Mouse (Mus musculus) C2C12 (cell line): ENCODE data around the gene Ptprf. TPM values are rescaled to one million over a fixed set of nuclear protein-coding genes. Genes with fewer than 3 reads are reported as not detected.

ENCODE experiments used
- H3K27me3 ChIP-seq: one replicate; pipeline ENCODE4 v1.6.1; 2011; ENCODE audit not compliant: control insufficient read depth, insufficient read depth, insufficient read length
- H3K36me3 ChIP-seq: one replicate; pipeline ENCODE4 v1.6.1; 2011; ENCODE audit not compliant: control insufficient read depth, insufficient read depth
- H3K4me3 ChIP-seq: one replicate; pipeline ENCODE4 v1.5.1; 2011; ENCODE audit warnings: mild to moderate bottlenecking, control low read depth; ENCODE audit not compliant: poor library complexity, insufficient read depth, severe bottlenecking
- H3K79me2 ChIP-seq: one replicate; pipeline ENCODE4 v1.6.1; 2011; ENCODE audit not compliant: control insufficient read depth, insufficient read depth
- H3K79me3 ChIP-seq: one replicate; pipeline ENCODE4 v1.6.1; 2011; ENCODE audit warnings: low read depth, control low read depth
- H3ac ChIP-seq: one replicate; pipeline ENCODE3; 2011; ENCODE audit warnings: low read depth; ENCODE audit not compliant: control insufficient read depth, insufficient read length
- CEBPB ChIP-seq: IDR thresholded peaks from one replicate; pipeline ENCODE4 v1.6.1; 2011; ENCODE audit warnings: low read depth, mild to moderate bottlenecking, control low read depth, moderate library complexity
- CTCF ChIP-seq: IDR thresholded peaks from one replicate; pipeline ENCODE4 v1.5.1; 2011; ENCODE audit not compliant: control insufficient read depth, insufficient read depth, insufficient read length
- FOSL1 ChIP-seq: IDR thresholded peaks from one replicate; pipeline ENCODE4 v1.8.0; 2011; ENCODE audit warnings: mild to moderate bottlenecking, low read length; ENCODE audit not compliant: poor library complexity, insufficient read depth, severe bottlenecking
- MAX ChIP-seq: IDR thresholded peaks from one replicate; pipeline ENCODE4 v1.6.1; 2011; ENCODE audit warnings: mild to moderate bottlenecking, control low read depth
- MYOD1 ChIP-seq: IDR thresholded peaks from one replicate; pipeline ENCODE4 v1.6.1; 2011; ENCODE audit warnings: low read depth; ENCODE audit not compliant: control insufficient read depth, insufficient read length
- MYOG ChIP-seq: IDR thresholded peaks from one replicate; pipeline ENCODE4 v1.6.1; 2011; ENCODE audit not compliant: control insufficient read depth, insufficient read length; ENCODE audit errors: extremely low read depth
- USF1 ChIP-seq: IDR thresholded peaks from one replicate; pipeline ENCODE4 v1.6.1; 2011; ENCODE audit warnings: low read depth, mild to moderate bottlenecking, control low read depth, moderate library complexity
- polyA plus RNA-seq: library from polyadenylated mRNA; unstranded; fragments of >200 nt; fragmentation: generic; extraction: Trizol; gene quantifications from one replicate; pipeline ENCODE4 v1.2.1, GENCODE M21; 2012; ENCODE audit warnings: missing spikeins

The Ptprf gene
- polyA plus RNA-seq, 1 experiment = 1.6 TPM

- no peaks in the 10 kb centered on the region for H3K79me3 ChIP-seq
- H3ac ChIP-seq = no peak overlapping the region
- no peaks in the 10 kb centered on the region for H3K79me2 ChIP-seq
- no peaks in the 10 kb centered on the region for H3K27me3 ChIP-seq
- H3K4me3 ChIP-seq = no peak overlapping the region
- no peaks in the 10 kb centered on the region for H3K36me3 ChIP-seq
- TF ChIP-seq MYOD1 (no peak), FOSL1 (no peak), CTCF (no peak), MYOG (no peak)
Observed at GRCm38 (mm10) chr4:118243791-118244190, 47.4 kb downstream of the Ptprf start.

GRCm38 (mm10) chr4:118243298-118243697, 47.9 kb downstream of the Ptprf start:
- H3K79me3 ChIP-seq = no peaks in the 10 kb centered on the region
- H3K27me3 ChIP-seq = no peaks in the 10 kb centered on the region
- H3K36me3 ChIP-seq = no peaks in the 10 kb centered on the region
- TF ChIP-seq MYOG = no peak
- TF ChIP-seq USF1 = no peak
- TF ChIP-seq MYOD1 = no peak
- no peak for TF ChIP-seq CEBPB
- TF ChIP-seq FOSL1 = no peak
- no peak for TF ChIP-seq MAX
- no peak for TF ChIP-seq CTCF
- H3ac ChIP-seq = no peak overlapping the region
- H3K79me2 ChIP-seq = no peaks in the 10 kb centered on the region
- H3K4me3 ChIP-seq = no peak overlapping the region

GRCm38 (mm10) chr4:118239960-118240689, 51.1 kb downstream of the Ptprf start:
- no peak overlapping the region for H3K4me3 ChIP-seq
- no peak overlapping the region for H3ac ChIP-seq
- H3K36me3 ChIP-seq = no peaks in the 10 kb centered on the region
- TF ChIP-seq MYOG (no peak), MAX (no peak), MYOD1 (no peak), FOSL1 (no peak), CEBPB (no peak), CTCF (no peak), USF1 (no peak)
- H3K27me3 ChIP-seq = no peaks in the 10 kb centered on the region
- H3K79me3 ChIP-seq = no peaks in the 10 kb centered on the region
- H3K79me2 ChIP-seq = no peaks in the 10 kb centered on the region

GRCm38 (mm10) chr4:118238666-118239065, 52.5 kb downstream of the Ptprf start:
- TF ChIP-seq MAX = no peak
- TF ChIP-seq CEBPB = no peak
- no peak for TF ChIP-seq MYOG
- TF ChIP-seq USF1 = no peak
- no peak for TF ChIP-seq MYOD1
- TF ChIP-seq FOSL1 = no peak
- no peak for TF ChIP-seq CTCF
- Histone ChIP-seq H3K36me3 (no peaks in the 10 kb centered on the region), H3K79me2 (no peaks in the 10 kb centered on the region)

GRCm38 (mm10) chr4:118236871-118237270, 54.3 kb downstream of the Ptprf start:
- H3K79me2 ChIP-seq = no peaks in the 10 kb centered on the region
- no peak overlapping the region for H3ac ChIP-seq
- H3K27me3 ChIP-seq = no peaks in the 10 kb centered on the region
- H3K36me3 ChIP-seq = no peaks in the 10 kb centered on the region
- H3K79me3 ChIP-seq = no peaks in the 10 kb centered on the region
- H3K4me3 ChIP-seq = no peak overlapping the region
- no peak for TF ChIP-seq CTCF
- no peak for TF ChIP-seq FOSL1
- no peak for TF ChIP-seq MYOD1
- TF ChIP-seq MAX = no peak
- no peak for TF ChIP-seq CEBPB
- TF ChIP-seq MYOG = no peak
- no peak for TF ChIP-seq USF1

More at GRCm38 (mm10) chr4:118238666-118239065, 52.5 kb downstream of the Ptprf start:
- Histone ChIP-seq H3K4me3 (no peak overlapping the region), H3K79me3 (no peaks in the 10 kb centered on the region), H3K27me3 (no peaks in the 10 kb centered on the region), H3ac (no peak overlapping the region)
